Mouse (Mus musculus) left cerebral cortex, postnatal 10 days (tissue): ENCODE measurements around the gene Hoxa2. TPM values are rescaled to one million over a fixed set of nuclear protein-coding genes. Genes with fewer than 3 reads are reported as not detected.

ENCODE experiments used
- DNase-seq, 2 experiments: peaks; one replicate each; pipeline ENCODE4 v3.0.0; 2021 to 2022; ENCODE audit warnings: low spot score in 2 of 2, mixed read lengths in 1 of 2; ENCODE audit errors: extremely low spot score in 1 of 2
- intact Hi-C: fragments of 180-260 bp; cut with DNase I; formaldehyde crosslinking; loops from one replicate; pipeline ENCODE4 v1.15.1; 2025
- total RNA-seq, 2 experiments: library from RNA; stranded (reverse); gene quantifications; 2 replicates each; pipeline ENCODE4 v1.2.3; 2021

The Hoxa2 gene
- total RNA-seq, 2 experiments from 2014 or later: not detected

DNA sequence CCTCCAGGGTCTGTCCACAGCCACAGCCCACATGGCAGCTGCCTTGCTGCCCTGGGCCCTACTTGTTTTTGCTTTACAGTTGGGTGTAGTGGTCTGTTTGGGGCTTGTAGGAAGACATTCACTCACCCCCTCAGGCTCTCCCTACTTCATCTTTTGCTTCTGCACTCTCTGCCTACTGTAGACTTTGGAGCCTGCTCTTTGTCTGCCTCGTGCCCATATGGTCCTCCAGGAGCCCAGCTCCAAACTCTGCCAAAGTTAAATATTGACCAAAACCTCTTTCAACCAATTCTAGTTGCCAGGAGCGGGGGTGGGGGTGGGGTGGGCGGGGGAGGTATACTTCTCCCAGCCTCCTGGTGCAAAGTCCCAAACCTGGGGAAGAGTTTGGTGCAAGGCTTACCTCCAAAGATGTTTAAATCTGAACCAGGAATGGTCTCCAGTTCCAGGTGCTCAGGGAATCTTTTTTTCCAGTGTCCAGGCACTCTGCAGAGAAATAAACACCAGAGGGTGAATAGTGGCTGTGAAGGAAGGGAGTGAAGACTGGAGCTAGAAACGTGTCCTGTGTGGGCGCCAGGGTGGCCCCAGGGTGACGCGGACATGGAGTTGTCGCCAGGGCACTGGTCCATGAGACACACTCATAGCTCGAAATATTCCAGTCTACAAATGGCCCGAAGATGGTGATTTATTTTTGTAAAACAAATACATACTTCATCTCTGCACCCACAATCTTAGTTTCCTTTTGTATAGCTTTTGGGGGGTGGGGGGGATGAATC is 18.9 kb upstream of the Hoxa2 start:
- intact Hi-C loops: no loop called here
- no peak for DNase-seq

- intact Hi-C loops: no loop called here
- DNase-seq: no peak
These were observed 18.2 kb upstream of the Hoxa2 start for GRCm38 (mm10) chr6:52182793-52183192.

DNA sequence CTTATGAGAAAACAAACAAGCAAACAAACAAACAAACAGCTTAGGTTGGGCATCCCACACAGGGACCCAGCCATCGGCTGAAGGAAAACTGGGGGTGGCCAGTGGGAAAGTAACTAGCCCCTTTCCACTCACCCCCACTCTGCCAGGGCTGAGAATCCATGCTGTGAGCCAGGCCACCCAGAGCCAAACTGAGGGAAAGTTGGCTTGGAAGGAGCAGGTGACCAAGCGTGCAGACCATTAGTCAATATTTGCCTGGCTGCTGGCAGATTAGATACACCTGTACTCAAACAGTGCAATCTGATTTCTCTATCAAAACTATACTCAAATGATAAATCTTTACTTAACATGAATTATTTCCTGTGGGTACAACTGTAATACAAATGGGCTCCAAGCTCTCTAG is 17.4 kb upstream of the Hoxa2 start:
- intact Hi-C loops: no loop called here
- no peak for DNase-seq

- intact Hi-C loops: no loop called here
- no peak for DNase-seq
These were observed 16.1 kb upstream of the Hoxa2 start for GRCm38 (mm10) chr6:52180726-52181125.

DNA sequence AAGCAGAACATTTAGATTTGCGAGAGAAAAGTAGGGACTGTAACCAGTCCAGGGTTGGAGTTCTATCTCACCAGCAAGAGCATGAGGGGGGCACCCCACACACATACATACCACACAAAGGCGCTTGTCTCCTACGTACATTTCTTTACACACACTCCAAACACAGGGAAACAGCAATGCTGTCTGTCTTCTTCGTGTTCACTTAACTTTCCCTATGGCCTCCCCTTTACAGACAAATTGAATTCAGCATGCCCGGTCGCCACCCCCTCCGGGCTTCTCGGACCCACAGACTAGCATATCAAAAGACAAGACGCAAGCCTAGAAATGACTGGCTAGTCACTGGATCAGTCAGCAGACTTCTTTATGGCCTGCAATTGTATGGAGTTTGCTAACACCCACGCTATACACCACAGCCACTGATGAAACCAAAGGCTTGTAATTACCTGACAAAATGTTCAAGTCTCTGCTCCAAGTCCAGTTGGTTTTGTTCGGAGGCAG is 15.6 kb upstream of the Hoxa2 start:
- no peak for DNase-seq
- intact Hi-C loops: no loop called here

DNA sequence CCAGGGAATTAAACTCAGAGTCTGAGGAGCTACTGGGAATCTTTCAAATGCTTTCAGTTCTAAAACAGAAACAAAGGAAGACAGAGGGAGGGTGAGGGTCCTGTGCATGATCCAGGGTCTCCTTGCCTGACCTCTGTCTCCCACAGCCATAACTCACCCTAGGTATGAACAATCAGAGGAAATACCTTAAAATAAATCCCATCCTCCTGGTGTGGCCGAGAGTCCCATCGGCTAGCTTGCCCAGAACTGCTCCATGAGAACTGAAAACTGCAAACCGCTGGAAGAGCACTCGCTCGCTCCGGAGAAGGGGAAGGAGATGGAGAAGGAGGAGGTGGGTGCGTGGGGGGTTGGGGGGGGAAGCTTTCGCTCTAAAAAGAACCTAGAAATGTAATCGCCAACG is 15.1 kb upstream of the Hoxa2 start:
- intact Hi-C loops: no loop called here
- DNase-seq: no peak

DNA sequence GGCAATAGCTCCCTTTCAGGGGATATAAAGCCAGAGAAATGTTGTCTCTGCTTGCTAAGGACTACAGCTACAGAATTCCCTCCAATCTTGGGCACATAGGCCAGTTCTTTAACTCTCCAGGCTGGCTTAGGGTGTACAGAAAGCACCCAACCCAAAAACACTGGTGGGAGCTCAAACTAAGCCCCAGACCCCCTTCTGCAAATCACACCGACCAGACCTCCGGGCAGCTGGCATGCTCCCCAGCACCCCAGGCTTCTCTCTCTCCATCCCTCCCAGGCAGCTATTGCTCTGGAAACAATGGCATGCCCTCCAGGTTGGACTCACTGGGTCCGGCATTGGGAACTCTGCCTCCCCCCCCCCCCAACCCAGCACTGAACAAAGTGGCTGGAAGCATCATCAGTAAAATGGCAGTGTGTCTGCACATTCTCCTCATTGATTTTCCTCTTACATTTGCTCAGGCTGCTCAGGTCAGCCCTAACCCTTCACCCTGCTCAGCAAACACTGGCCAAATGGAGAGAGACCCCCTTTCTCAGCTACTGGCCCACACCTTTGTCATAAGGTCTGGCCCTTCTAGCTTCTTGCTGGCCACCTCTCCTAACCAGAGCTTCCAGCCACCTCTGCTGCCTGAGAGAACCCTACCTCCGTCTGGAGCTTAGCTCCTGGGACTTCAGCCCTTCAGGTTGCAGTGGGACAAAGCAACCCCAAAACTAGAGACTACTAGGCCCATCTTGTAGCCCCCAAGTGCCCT is 14.5 kb upstream of the Hoxa2 start:
- intact Hi-C loops: no loop called here
- DNase-seq: no peak

DNA sequence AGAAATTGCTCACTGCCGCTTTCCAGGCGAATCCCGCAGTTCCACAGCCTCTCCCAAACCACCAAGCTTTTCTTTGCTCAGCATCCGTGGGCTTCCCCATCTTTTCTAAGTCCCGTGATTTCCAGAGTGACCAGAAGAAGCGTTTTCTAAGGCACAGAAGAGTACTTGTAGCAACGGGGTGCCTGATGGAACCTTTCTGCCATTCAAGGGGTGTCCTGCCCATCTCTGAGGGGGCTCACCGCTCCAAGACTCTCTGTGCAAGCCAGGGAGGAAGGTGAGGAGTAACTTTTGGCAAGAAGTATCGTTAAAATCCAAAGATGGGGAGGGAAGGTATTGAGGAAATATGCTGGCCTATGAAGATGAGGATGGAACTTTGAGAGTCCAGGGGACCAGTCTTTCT is 13.2 kb upstream of the Hoxa2 start:
- DNase-seq: no peak
- intact Hi-C loops: no loop called here

- intact Hi-C loops: no loop called here
- no peak for DNase-seq
These were observed 12.6 kb upstream of the Hoxa2 start, which contains the start of gene 5730596B20Rik for GRCm38 (mm10) chr6:52177061-52177735. TSS of gene 5730596B20Rik (plus strand) at chr6:52177498.

DNA sequence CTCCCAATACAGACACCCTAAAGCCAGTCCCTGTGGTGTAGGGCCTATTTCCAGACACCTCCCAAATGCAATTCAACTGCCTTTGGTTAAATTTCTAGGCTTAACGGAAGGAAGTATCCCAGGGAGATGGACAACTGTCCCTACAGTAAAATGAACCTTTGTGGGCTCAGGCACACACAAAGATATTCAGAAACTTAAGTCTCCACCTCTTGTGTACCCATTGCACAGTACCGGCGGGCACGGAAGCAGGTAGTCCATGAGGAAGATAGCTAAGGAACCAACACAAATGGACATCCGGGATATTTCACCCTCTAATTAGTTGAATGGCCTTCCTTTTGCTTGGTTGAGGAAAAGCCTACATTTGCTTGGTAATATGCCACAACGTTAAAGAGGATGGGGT is 11.8 kb upstream of the Hoxa2 start:
- DNase-seq: no peak
- intact Hi-C loops: no loop called here

DNA sequence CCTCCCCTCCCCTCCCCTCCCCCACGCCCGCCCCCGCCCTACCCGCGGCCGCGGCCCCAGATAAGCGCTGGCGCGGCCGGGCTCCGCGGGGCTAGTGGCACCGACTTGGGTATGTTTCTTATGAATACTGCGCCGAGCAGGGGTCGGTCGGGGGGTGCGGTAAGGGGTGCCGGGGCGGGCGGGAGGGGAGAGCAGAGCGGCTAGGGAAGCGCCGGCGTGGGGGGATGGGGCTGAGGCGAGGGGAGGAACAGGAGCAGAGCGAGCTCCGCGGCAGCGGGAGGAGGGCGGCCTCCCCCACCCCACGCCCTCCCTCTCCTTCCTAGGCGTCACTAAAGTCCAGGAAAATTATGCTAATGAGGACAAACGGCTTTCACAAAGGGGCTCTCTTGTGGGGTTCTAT is 11.2 kb upstream of the Hoxa2 start:
- no peak for DNase-seq
- intact Hi-C loops: no loop called here

DNA sequence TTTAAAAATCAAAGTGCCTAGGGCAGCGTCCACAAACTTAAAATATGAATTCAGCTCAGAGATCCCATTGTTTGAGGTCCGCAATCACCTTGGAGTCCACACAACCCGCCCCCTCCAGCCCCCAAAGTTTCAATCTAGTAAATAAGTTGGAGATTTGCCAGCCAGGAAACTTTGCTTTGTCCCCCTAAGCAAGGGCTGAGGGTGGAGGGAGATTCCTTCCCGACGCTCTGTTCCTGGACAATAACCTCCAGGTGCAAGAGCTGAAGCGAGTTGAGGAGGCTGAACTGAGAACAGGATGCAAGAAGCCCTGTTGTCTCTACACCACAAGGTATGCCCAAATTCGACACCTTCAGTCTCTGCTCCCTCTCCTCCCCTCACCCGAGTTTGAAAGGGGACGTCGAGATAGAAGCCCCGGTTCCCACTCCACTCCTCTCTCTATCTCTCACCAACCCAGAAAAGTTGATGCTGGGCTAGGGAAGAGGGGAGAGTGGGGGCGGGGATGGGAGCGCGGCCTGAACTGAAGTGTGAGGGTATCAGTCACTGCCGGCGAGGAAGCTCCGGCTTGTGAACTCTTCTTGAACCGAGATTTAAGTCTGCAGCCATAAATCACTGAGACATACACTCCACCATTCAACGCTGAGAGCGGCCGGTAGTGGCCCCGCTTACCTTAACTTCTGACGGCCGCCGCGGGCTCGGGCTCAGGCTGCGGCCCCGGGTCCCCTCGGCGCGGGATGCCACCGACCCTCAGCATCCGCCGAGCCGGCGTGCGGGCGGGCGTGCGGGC is 10.5 kb upstream of the Hoxa2 start:
- intact Hi-C loops: no loop called here
- DNase-seq: no peak

- intact Hi-C loops: no loop called here
- no peak for DNase-seq
These were observed 9.0 kb upstream of the Hoxa2 start for GRCm38 (mm10) chr6:52173648-52174047.

DNA sequence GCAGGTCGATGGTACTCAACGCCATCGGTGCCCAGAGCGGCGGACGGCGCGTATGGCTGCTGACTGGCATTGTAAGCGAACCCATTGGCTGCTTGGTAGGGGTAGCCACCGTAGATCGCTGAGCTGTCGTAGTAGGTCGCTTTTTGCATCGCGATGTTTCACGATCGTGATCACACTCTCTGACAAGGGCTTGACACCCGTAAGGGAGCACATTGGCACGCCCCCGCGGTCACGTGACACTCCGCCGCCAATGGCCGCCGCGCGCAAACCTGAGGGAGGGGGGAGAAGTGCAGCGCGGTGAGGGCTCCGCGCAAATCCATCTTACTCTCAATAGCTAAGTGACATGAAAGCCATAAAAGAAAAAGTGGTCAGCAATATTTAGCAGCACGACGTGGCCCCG is 7.9 kb upstream of the Hoxa2 start:
- intact Hi-C loops: no loop called here
- no peak for DNase-seq

DNA sequence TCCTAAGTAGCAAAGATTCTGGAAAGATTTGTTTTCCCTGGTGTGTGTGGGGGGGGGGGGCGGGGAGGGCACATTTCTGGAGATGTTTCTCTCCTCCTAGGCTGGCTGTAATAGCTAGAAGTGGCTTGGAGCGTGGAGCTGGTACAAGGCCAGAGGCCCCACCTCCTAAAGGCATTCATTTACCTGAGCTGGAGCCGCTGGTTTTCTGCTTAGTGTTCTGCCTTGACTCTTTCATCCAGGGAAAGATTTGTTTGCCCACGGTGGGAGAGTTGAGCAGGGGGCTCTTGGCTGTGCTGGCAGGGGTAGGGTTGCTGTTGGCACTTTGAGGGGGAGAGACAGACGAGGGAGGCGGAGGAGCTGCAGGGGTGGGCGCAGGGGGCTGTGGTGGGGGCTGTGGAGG is 7.3 kb upstream of the Hoxa2 start:
- DNase-seq: no peak
- intact Hi-C loops: no loop called here

DNA sequence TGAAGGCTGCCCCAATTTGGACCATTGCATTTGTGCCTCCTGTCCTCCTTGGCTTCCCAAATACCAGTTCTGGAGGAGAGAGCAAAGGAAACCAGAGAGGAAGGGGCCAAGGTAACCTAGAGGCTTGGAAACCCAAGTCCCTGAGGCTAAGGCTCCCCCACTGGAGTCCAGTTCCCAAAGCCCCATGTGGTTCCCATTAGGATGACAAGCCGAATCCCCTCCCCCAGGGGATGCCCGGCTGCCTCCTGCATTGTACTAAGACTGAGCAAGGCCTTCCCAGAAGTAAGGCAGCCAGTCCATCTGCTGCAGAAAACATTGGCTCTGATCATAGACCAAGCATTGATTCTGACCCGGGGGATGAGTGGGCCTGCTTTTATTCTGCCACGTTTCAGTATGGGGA is 6.7 kb upstream of the Hoxa2 start:
- intact Hi-C loops: no loop called here
- DNase-seq: no peak

DNA sequence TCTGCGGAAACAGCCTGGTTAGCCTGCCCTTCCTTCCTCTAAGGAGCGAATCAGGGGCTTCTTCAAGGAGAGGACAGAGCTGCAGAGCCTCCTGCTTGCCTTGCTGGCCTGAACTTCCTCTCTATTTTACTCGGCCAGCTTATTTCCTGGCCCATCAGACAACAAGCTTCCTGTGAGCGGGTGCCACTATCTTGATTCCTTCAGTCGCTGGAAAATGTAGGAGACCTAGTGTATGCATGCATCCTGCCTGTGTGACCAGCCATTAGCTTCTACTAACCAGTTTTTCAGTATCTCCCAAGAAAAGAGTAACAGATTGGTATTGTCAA is 6.2 kb upstream of the Hoxa2 start:
- intact Hi-C loops: no loop called here
- no peak for DNase-seq

- intact Hi-C loops: no loop called here
- no peak for DNase-seq
These were observed 5.7 kb upstream of the Hoxa2 start for GRCm38 (mm10) chr6:52170166-52170897.
